In the genomic region with DNA sequence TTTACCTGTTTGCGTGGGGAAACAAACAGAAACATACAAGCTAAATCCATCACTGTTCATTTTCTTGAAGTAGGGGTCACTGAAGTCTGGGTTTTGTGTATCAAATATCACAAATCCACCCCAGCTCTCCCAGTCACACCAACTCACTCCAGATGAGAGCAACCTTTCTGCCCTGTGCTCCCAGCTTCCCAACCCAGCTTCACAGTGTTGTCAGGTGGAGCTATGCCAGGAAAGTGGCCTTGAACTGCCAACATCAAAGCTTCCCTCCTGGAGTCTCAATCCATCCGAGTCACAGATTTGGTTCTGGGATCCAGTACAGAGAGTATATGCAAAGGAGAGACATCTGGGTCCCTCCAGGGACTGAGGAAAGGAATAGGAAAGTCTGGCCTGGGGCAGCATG, we compare ENCODE assay signal across 8 mouse cellular contexts. TPM values are rescaled to one million over a fixed set of nuclear protein-coding genes. Genes with fewer than 3 reads are reported as not detected.
DNase-seq lines count a peak whose midpoint lies in the region; ATAC-seq and TF ChIP-seq lines count a peak whose summit lies in the region.

No protein-coding gene starts in this region.

- no peak for DNase-seq in MEL (ENCODE audit: low read depth, low spot score)
- peak; percentile 43 to 49 for DNase-seq in heart, postnatal 36 days
- no peak for DNase-seq in layer of hippocampus, postnatal 25 days (ENCODE audit: extremely low spot score in 1 of 2, low spot score in 1 of 2)
- no peak for DNase-seq in yolk sac, embryonic 10.5 days (ENCODE audit: low spot score)
- DNase-seq in ovary, postnatal 10 days (ENCODE audit: low spot score): no peak

- no peaks in the 10 kb centered on the region for H3K27me3 ChIP-seq in MEL (ENCODE audit: control insufficient read depth in 1 of 2, insufficient read depth in 2 of 2, low read length in 2 of 2)
- H3K27me3 ChIP-seq in limb, embryonic 15.5 days: no peaks in the 10 kb centered on the region

- no peak for TF ChIP-seq POLR2A in MEL (IDR thresholded peaks at IDR 0.05; ENCODE audit: control insufficient read depth in 1 of 2, insufficient read depth in 1 of 2, low read depth in 1 of 2, low read length in 2 of 2, poor library complexity in 1 of 2)
- TF ChIP-seq POLR2A in cortical plate, adult 2 months (IDR thresholded peaks at IDR 0.05; ENCODE audit: extremely low read depth, insufficient read depth, low read length): no peak

- intact Hi-C loops in heart, postnatal 36 days (cut with DNase I): loop anchor here (2.0 to 10.0 kb wide), 2 partner anchors 15 to 181 kb away; partner anchors contain the start of gene Arpin

- H3K9ac ChIP-seq in MEL (ENCODE audit: control insufficient read depth, low read depth, low read length, poor library complexity, severe bottlenecking): peak overlapping the region; percentile 88
- no peak overlapping the region for H3K9ac ChIP-seq in limb, embryonic 15.5 days

- 63% methylated on average over 2 of the region's 2 CpGs for WGBS in limb, embryonic 15.5 days

- H3K4me3 ChIP-seq in MEL (ENCODE audit: control insufficient read depth in 1 of 2, insufficient read depth in 1 of 2, low read depth in 2 of 2, low read length in 2 of 2): peak overlapping the region in 1 of 2 experiments; percentile 26; a peak in 2 of 4 replicates
- peak overlapping the region; percentile 60; the same call in 1 of the 2 replicates for H3K4me3 ChIP-seq in cortical plate, adult 2 months (ENCODE audit: insufficient read depth, low read length)
- H3K4me3 ChIP-seq in limb, embryonic 15.5 days: peak overlapping the region; percentile 94

- H3K27ac ChIP-seq in MEL (ENCODE audit: control insufficient read depth, low read depth, low read length): no peak overlapping the region
- H3K27ac ChIP-seq in cortical plate, adult 2 months (ENCODE audit: insufficient read depth, low read length): no peak overlapping the region
- 0 out of 2 replicates have a peak overlapping the region, but pooled peaks have one; percentile 97 for H3K27ac ChIP-seq in limb, embryonic 15.5 days

- H3K4me2 ChIP-seq in limb, embryonic 15.5 days: peak overlapping the region; percentile 66

- no peaks in the 10 kb centered on the region for H3K9me3 ChIP-seq in MEL (replicated peaks; ENCODE audit: insufficient read depth, low read length)
- no peaks in the 10 kb centered on the region for H3K9me3 ChIP-seq in limb, embryonic 15.5 days

- H3K4me1 ChIP-seq in MEL (ENCODE audit: control insufficient read depth in 1 of 2, insufficient read depth in 2 of 2, low read length in 2 of 2): peaks cover 0 to 9% of the 10 kb centered on the region in 2 experiments; a peak in 3 of 4 replicates
- peaks cover 4% of the 10 kb centered on the region for H3K4me1 ChIP-seq in cortical plate, adult 2 months (ENCODE audit: control insufficient read depth, insufficient read depth, low read length)
- peaks cover 45% of the 10 kb centered on the region for H3K4me1 ChIP-seq in limb, embryonic 15.5 days

- TF ChIP-seq CTCF in MEL (IDR thresholded peaks at IDR 0.05 in 2 of 3, conservative IDR thresholded peaks at IDR 0.05 in 1 of 3; ENCODE audit: control insufficient read depth in 1 of 3, insufficient read depth in 1 of 3, low read depth in 2 of 3, low read length in 3 of 3, poor library complexity in 1 of 3, severe bottlenecking in 1 of 3): no peak
- TF ChIP-seq CTCF in cortical plate, adult 2 months (IDR thresholded peaks at IDR 0.05; ENCODE audit: extremely low read depth, insufficient read depth, low read length): no peak

- H3K36me3 ChIP-seq in MEL (ENCODE audit: control insufficient read depth in 1 of 2, insufficient read depth in 2 of 2, low read length in 2 of 2): peaks cover 0 to 6% of the 10 kb centered on the region in 2 experiments; a peak in 2 of 4 replicates
- no peaks in the 10 kb centered on the region for H3K36me3 ChIP-seq in limb, embryonic 15.5 days

- H3K79me2 ChIP-seq in MEL (ENCODE audit: control insufficient read depth, insufficient read depth, low read length, poor library complexity): peaks cover 27% of the 10 kb centered on the region

- TF ChIP-seq RAD21 in MEL (IDR thresholded peaks at IDR 0.05; ENCODE audit: low read depth, low read length): no peak

- TF ChIP-seq EP300 in MEL (IDR thresholded peaks at IDR 0.05; ENCODE audit: low read depth in 1 of 2, low read length in 2 of 2): no peak

- no peak for ATAC-seq in limb, embryonic 15.5 days (ENCODE audit: insufficient number of reproducible peaks, low FRiP score, low TSS enrichment, low read depth)
- ATAC-seq in monocyte, adult 5-6 weeks (replicated peaks; ENCODE audit: insufficient number of reproducible peaks, low FRiP score, low TSS enrichment, poor library complexity, severe bottlenecking): no peak

TF ChIP-seq in MEL, 35 proteins besides CTCF, POLR2A, EP300 and RAD21:
- TF ChIP-seq MYB (IDR thresholded peaks at IDR 0.05; ENCODE audit: low read depth, low read length) (no peak), MEF2A (IDR thresholded peaks at IDR 0.05; ENCODE audit: extremely low read depth, insufficient replicate concordance, low read depth, low read length, poor library complexity, severe bottlenecking) (no peak), JUND (IDR thresholded peaks at IDR 0.05; ENCODE audit: low read depth, low read length) (no peak), TCF12 (IDR thresholded peaks at IDR 0.05; ENCODE audit: low read depth, low read length) (no peak), TBP (IDR thresholded peaks at IDR 0.05; ENCODE audit: low read depth, low read length) (no peak), MAZ (IDR thresholded peaks at IDR 0.05; ENCODE audit: low read depth, low read length) (no peak), SIN3A (IDR thresholded peaks at IDR 0.05; ENCODE audit: low read length) (no peak), NELFE (IDR thresholded peaks at IDR 0.05; ENCODE audit: low read depth, low read length) (no peak), MYC (IDR thresholded peaks at IDR 0.05; ENCODE audit: low read depth, low read length) (no peak), MAX (IDR thresholded peaks at IDR 0.05; ENCODE audit: low read length) (no peak), BHLHE40 (IDR thresholded peaks at IDR 0.05; ENCODE audit: borderline replicate concordance, low read depth, low read length) (no peak), HCFC1 (IDR thresholded peaks at IDR 0.05; ENCODE audit: low read depth, low read length) (no peak), MXI1 (IDR thresholded peaks at IDR 0.05; ENCODE audit: low read depth, low read length) (no peak), ELF1 (IDR thresholded peaks at IDR 0.05; ENCODE audit: low read depth, low read length) (no peak), KAT2A (conservative IDR thresholded peaks at IDR 0.05; ENCODE audit: low read depth, low read length) (no peak), NRF1 (IDR thresholded peaks at IDR 0.05; ENCODE audit: insufficient read depth, low read depth, low read length, poor library complexity, severe bottlenecking) (no peak), USF1 (IDR thresholded peaks at IDR 0.05; ENCODE audit: low read depth, low read length) (no peak), ETS1 (IDR thresholded peaks at IDR 0.05; ENCODE audit: low read depth, low read length) (no peak)

RNA-seq across cellular contexts. Expression of gene Idh2, which starts 1.0 kb away (rescaled TPM):
- 121 and 141 TPM in 2 replicates for total RNA-seq in MEL (2012; rRNA removed)
- polyA plus RNA-seq in MEL (2012; ENCODE audit: insufficient read depth in 1 of 2, insufficient read length in 2 of 2, low read depth in 1 of 2, low replicate concordance in 2 of 2, missing spikeins in 1 of 2): 100 to 1,000 TPM; 181 to 268 TPM
- polyA plus RNA-seq in cortical plate, adult 2 months (2012; rRNA removed): 92.7 and 95.0 TPM in 2 replicates
- 1,000 to 10,000 TPM; 1,714 to 2,029 TPM for total RNA-seq in heart, postnatal 36 days (2021)
- 546 and 644 TPM in 2 replicates for polyA plus RNA-seq in limb, embryonic 15.5 days (2015; fragmentation: Nextera tagmentation; extraction: Ambion mirVana)
- total RNA-seq in monocyte, adult 5-6 weeks (2017): 23.3 to 27.2 TPM (median 24.2 TPM) in 3 replicates
- total RNA-seq in layer of hippocampus, postnatal 25 days (2021): 10 to 100 TPM; 62.2 to 67.0 TPM

Comparison
In these comparisons a context has a peak if more than half of its experiments do, and no peak if none do; other contexts are left out.
1. DNase-seq: peak in heart, postnatal 36 days (2 of 2); none in MEL (single experiment), layer of hippocampus, postnatal 25 days (0 of 2), yolk sac, embryonic 10.5 days (single experiment) and ovary, postnatal 10 days (single experiment).
2. RNA of gene Idh2, which starts 1.0 kb away (total RNA-seq): 1,714 to 2,029 TPM in heart, postnatal 36 days; 121 to 141 TPM in MEL, 62.2 to 67.0 TPM in layer of hippocampus, postnatal 25 days and 23.3 to 27.2 TPM in monocyte, adult 5-6 weeks; every median in the first group is over 10 times any median in the second.